23 mouse cellular contexts compared by ENCODE assay signal in the genomic region with DNA sequence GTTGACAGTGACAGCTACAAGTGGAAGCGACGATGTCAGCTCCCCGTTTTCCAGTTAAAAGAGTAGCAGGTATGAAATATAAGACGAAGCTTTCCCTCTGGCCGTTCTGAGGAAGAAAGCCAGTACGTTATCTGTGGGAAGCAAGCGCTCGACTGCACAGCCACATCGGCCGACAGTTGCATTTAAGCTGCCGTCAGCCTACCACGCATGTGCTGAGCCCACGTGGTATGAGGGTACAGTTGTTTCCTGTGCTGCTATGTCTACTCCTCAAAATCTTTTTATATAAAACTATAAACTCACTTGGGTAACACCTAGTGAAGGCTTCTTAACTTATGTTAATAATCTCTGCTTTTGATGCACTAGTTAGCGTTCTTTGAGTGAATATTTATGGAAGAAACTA.
"Had no signal": no experiment of that assay in that cellular context is flagged by ENCODE, and none has a peak within 500 bp of the region (broad histone marks: within the 10 kb centered on the region; RNA-seq: fewer than 3 reads in every experiment).

No protein-coding gene starts in this region.

- ATAC-seq: hindbrain, postnatal 0 days; intestine, embryonic 16.5 days had no signal

- H3K36me3 ChIP-seq: heart, embryonic 13.5 days; heart, embryonic 15.5 days; hindbrain, embryonic 13.5 days; hindbrain, embryonic 15.5 days; kidney, embryonic 15.5 days; limb, embryonic 10.5 days; limb, embryonic 12.5 days had no signal

- H3K4me1 ChIP-seq: heart, embryonic 13.5 days; heart, embryonic 15.5 days; hindbrain, embryonic 13.5 days; hindbrain, embryonic 15.5 days; kidney, embryonic 15.5 days; limb, embryonic 10.5 days; limb, embryonic 12.5 days had no signal

- H3K4me2 ChIP-seq: heart, embryonic 11.5 days; heart, embryonic 13.5 days; heart, embryonic 15.5 days; hindbrain, embryonic 13.5 days; hindbrain, embryonic 15.5 days; kidney, embryonic 15.5 days; limb, embryonic 12.5 days; liver, embryonic 11.5 days had no signal

- H3K9me3 ChIP-seq: heart, embryonic 13.5 days; heart, embryonic 15.5 days; hindbrain, embryonic 13.5 days; hindbrain, embryonic 15.5 days; kidney, embryonic 15.5 days; limb, embryonic 10.5 days; limb, embryonic 12.5 days had no signal

- H3K9ac ChIP-seq: heart, embryonic 13.5 days; heart, embryonic 15.5 days; hindbrain, embryonic 13.5 days; hindbrain, embryonic 15.5 days; kidney, embryonic 15.5 days; limb, embryonic 12.5 days had no signal

- H3K27ac ChIP-seq: heart, adult 2 months; heart, embryonic 13.5 days; heart, embryonic 15.5 days; hindbrain, embryonic 13.5 days; hindbrain, embryonic 15.5 days; hindbrain, postnatal 0 days; kidney, embryonic 15.5 days; kidney, postnatal 0 days; limb, embryonic 10.5 days; limb, embryonic 12.5 days had no signal

- H3K27me3 ChIP-seq: heart, embryonic 13.5 days; heart, embryonic 15.5 days; hindbrain, embryonic 13.5 days; hindbrain, embryonic 15.5 days; kidney, embryonic 15.5 days; limb, embryonic 12.5 days had no signal

- H3K4me3 ChIP-seq: heart, adult 2 months; heart, embryonic 13.5 days; heart, embryonic 15.5 days; hindbrain, embryonic 13.5 days; hindbrain, embryonic 15.5 days; kidney, embryonic 15.5 days; limb, embryonic 10.5 days; limb, embryonic 12.5 days had no signal

- DNase-seq: gastrocnemius, postnatal 14 days; gastrocnemius, postnatal 36 days; heart, adult 2 months; heart, postnatal 14 days; heart, postnatal 36 days; kidney, adult 11 months; kidney, adult 2 months; kidney, adult 9 months; kidney, postnatal 14 days; kidney, postnatal 36 days; liver had no signal
